Mouse (Mus musculus) MEL (cell line): ENCODE results near the gene Cops6. TPM values are rescaled to one million over a fixed set of nuclear protein-coding genes. Genes with fewer than 3 reads are reported as not detected.

ENCODE experiments used
- DNase-seq: peaks from one replicate; pipeline ENCODE4 v3.0.0; 2011; ENCODE audit warnings: low read depth, low spot score
- H3K27ac ChIP-seq: 2 replicates; pipeline ENCODE4 v1.5.1; 2012; ENCODE audit warnings: low read depth, mild to moderate bottlenecking, control low read depth, low read length, moderate library complexity; ENCODE audit not compliant: control insufficient read depth
- H3K27me3 ChIP-seq, 2 experiments: fragments of 150-350 bp in 1 of 2; sonication (generic) in 1 of 2; 2 replicates each; pipeline ENCODE4 v1.6.1; 2012; ENCODE audit warnings: low read length in 2 of 2, mild to moderate bottlenecking in 2 of 2, improper control_type of control experiment in 1 of 2, moderate library complexity in 1 of 2; ENCODE audit not compliant: insufficient read depth in 2 of 2, control insufficient read depth in 1 of 2
- H3K36me3 ChIP-seq, 2 experiments: 2 replicates each; pipeline ENCODE4 v1.6.1; 2012 to 2014; ENCODE audit warnings: low read length in 2 of 2, improper control_type of control experiment in 1 of 2, inconsistent platforms in 1 of 2, mild to moderate bottlenecking in 1 of 2; ENCODE audit not compliant: insufficient read depth in 2 of 2, control insufficient read depth in 1 of 2
- H3K4me1 ChIP-seq, 2 experiments: fragments of 150-350 bp in 1 of 2; sonication (generic) in 1 of 2; 2 replicates each; pipeline ENCODE4 v1.6.1; 2012; ENCODE audit warnings: low read length in 2 of 2, improper control_type of control experiment in 1 of 2, mild to moderate bottlenecking in 1 of 2; ENCODE audit not compliant: insufficient read depth in 2 of 2, control insufficient read depth in 1 of 2
- H3K4me3 ChIP-seq, 2 experiments: fragments of 150-350 bp in 1 of 2; sonication (generic) in 1 of 2; 2 replicates each; pipeline ENCODE4 v1.5.1; 2012; ENCODE audit warnings: low read depth in 2 of 2, low read length in 2 of 2, mild to moderate bottlenecking in 2 of 2, moderate library complexity in 2 of 2, control low read depth in 1 of 2, improper control_type of control experiment in 1 of 2; ENCODE audit not compliant: control insufficient read depth in 1 of 2, insufficient read depth in 1 of 2
- H3K79me2 ChIP-seq: 2 replicates; pipeline ENCODE4 v1.6.1; 2012; ENCODE audit warnings: mild to moderate bottlenecking, low read length, moderate library complexity; ENCODE audit not compliant: control insufficient read depth, poor library complexity, insufficient read depth
- H3K9ac ChIP-seq: 2 replicates; pipeline ENCODE4 v1.6.1; 2012; ENCODE audit warnings: low read depth, mild to moderate bottlenecking, control low read depth, low read length, moderate library complexity; ENCODE audit not compliant: control insufficient read depth, poor library complexity, severe bottlenecking
- H3K9me3 ChIP-seq: fragments of 150-350 bp; sonication (generic); replicated peaks from 2 replicates; pipeline ENCODE4 v1.6.1; 2012; ENCODE audit warnings: mild to moderate bottlenecking, low read length, improper control_type of control experiment, moderate library complexity; ENCODE audit not compliant: insufficient read depth
- CHD1 ChIP-seq: IDR thresholded peaks from 2 replicates; pipeline ENCODE4 v1.6.1; 2012; ENCODE audit warnings: low read depth, mild to moderate bottlenecking, inconsistent platforms, low read length, improper control_type of control experiment
- CHD2 ChIP-seq: IDR thresholded peaks from 2 replicates; pipeline ENCODE4 v1.6.1; 2011; ENCODE audit warnings: low read length, improper control_type of control experiment
- CTCF ChIP-seq, 3 experiments: IDR thresholded peaks in 2 of 3; conservative IDR thresholded peaks in 1 of 3; 2 replicates each; pipeline ENCODE4 v1.5.1; 2011 to 2012; ENCODE audit warnings: low read length in 3 of 3, low read depth in 2 of 3, mild to moderate bottlenecking in 2 of 3, improper control_type of control experiment in 1 of 3, inconsistent platforms in 1 of 3, mixed read lengths in 1 of 3, moderate library complexity in 1 of 3; ENCODE audit not compliant: control insufficient read depth in 1 of 3, insufficient read depth in 1 of 3, poor library complexity in 1 of 3, severe bottlenecking in 1 of 3
- GATA1 ChIP-seq: IDR thresholded peaks from 2 replicates; pipeline ENCODE4 v1.6.1; 2011; ENCODE audit warnings: low read depth, low read length, improper control_type of control experiment
- JUND ChIP-seq: IDR thresholded peaks from 2 replicates; pipeline ENCODE4 v1.6.1; 2011; ENCODE audit warnings: low read depth, mild to moderate bottlenecking, improper control_type of control experiment, low read length
- MAX ChIP-seq: IDR thresholded peaks from 2 replicates; pipeline ENCODE4 v1.6.1; 2011; ENCODE audit warnings: low read length, improper control_type of control experiment
- MEF2A ChIP-seq: IDR thresholded peaks from 2 replicates; pipeline ENCODE4 v1.6.1; 2014; ENCODE audit warnings: low read depth, mild to moderate bottlenecking, inconsistent platforms, low read length, improper control_type of control experiment; ENCODE audit not compliant: poor library complexity, insufficient replicate concordance, severe bottlenecking; ENCODE audit errors: extremely low read depth
- MYB ChIP-seq: IDR thresholded peaks from 2 replicates; pipeline ENCODE4 v1.6.1; 2011; ENCODE audit warnings: mild to moderate bottlenecking, low read depth, low read length, improper control_type of control experiment
- POLR2A ChIP-seq, 2 experiments: IDR thresholded peaks; 2 replicates each; pipeline ENCODE4 v1.6.1; 2011 to 2012; ENCODE audit warnings: low read length in 2 of 2, mild to moderate bottlenecking in 2 of 2, control low read depth in 1 of 2, improper control_type of control experiment in 1 of 2, low read depth in 1 of 2, moderate library complexity in 1 of 2; ENCODE audit not compliant: control insufficient read depth in 1 of 2, insufficient read depth in 1 of 2, poor library complexity in 1 of 2
- POLR2AphosphoS2 ChIP-seq: IDR thresholded peaks from 2 replicates; pipeline ENCODE4 v1.6.1; 2011; ENCODE audit warnings: low read length, improper control_type of control experiment
- RAD21 ChIP-seq: IDR thresholded peaks from 2 replicates; pipeline ENCODE4 v1.6.1; 2011; ENCODE audit warnings: mild to moderate bottlenecking, low read depth, low read length, improper control_type of control experiment
- SMC3 ChIP-seq: IDR thresholded peaks from 2 replicates; pipeline ENCODE4 v1.6.1; 2011; ENCODE audit warnings: low read depth, low read length, improper control_type of control experiment
- TBP ChIP-seq: IDR thresholded peaks from 2 replicates; pipeline ENCODE4 v1.8.0; 2011; ENCODE audit warnings: low read depth, low read length, improper control_type of control experiment
- ZMIZ1 ChIP-seq: IDR thresholded peaks from 2 replicates; pipeline ENCODE4 v1.6.1; 2012; ENCODE audit warnings: low read depth, mild to moderate bottlenecking, inconsistent platforms, low read length, improper control_type of control experiment, moderate library complexity
- polyA plus RNA-seq, 2 experiments: library from polyadenylated mRNA; stranded (reverse) in 1 of 2; unstranded in 1 of 2; fragments of >175 nt in 1 of 2; fragments of >200 nt in 1 of 2; gene quantifications; 2 replicates each; pipeline versions ENCODE4 v1.2.1 to v1.2.4; 2012; ENCODE audit warnings: low replicate concordance in 2 of 2, low read depth in 1 of 2; ENCODE audit not compliant: insufficient read length in 2 of 2, insufficient read depth in 1 of 2, missing spikeins in 1 of 2
- total RNA-seq: library from RNA; depleted of rRNA; stranded (reverse); fragments of 300-350 nt; gene quantifications from 2 replicates; pipeline ENCODE4 v1.2.3, GENCODE M21; 2012

Gene Cops6
- total and polyA plus RNA-seq, 3 experiments = 52.6 to 152 TPM; not detected in 1

DNA sequence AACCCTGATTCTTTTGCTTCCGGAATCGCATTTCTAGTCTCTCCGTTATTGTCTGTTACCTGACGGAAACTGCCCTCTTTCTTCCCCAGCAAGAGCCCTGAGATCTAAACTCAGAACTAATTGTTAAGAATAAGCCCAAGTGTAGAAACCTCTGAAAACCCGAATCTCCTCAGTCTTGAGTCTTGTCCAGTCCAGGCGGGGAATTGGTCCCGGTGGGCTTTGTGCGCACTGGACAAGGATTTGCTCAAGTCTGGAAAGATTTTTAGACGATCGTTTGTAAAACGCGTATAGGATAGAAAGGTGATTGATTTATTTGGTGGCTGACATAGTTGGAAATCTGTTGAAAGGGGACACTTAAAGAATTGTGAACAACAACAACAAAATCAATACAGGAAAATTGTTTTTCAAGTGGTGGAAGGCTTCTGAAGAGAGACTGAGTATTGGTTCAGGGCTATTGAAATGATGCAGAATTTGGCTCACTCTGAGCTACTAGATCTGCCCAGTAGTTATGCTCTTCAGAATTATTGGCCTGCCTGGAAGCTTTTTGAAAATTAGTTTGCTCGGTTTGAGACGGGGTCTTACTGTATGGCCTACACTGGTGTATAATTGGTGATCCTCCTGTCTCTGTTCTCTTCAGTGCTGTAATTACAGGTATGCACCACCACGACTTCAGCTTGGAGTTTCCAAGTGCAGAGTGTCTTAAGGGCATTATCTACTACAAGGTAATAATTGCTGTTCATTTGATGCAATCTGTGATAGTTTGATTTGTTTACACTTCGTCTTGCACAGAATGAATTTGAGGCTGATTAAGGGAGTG, 43.5 kb upstream of the Cops6 start:
- peaks cover 4 to 8% of the 10 kb centered on the region in 2 experiments; a peak in 3 of 4 replicates for H3K4me1 ChIP-seq
- peak; percentile 58 for DNase-seq

DNA sequence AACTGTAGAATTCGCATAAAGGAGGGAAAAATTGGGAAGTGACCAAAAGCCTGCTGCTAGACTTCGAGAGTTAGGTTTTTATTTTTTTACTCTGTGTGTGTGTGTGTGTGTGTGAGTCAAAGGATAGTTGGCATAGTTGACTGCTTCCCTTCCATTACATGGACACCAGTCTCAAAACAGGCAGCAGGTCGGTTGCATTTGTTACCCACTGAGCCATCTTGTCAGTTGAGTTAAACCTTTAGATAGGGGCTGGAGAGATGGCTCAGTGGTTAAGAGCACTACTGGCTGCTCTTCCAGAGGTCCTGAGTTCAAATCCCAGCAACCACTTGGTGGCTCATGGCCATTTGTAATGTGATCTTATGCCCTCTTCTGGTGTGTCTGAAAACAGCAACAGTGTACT, 42.8 kb upstream of the Cops6 start:
- H3K4me1 ChIP-seq = peaks cover 4 to 8% of the 10 kb centered on the region in 2 experiments; a peak in 3 of 4 replicates
- H3K27me3 ChIP-seq = no peaks in the 10 kb centered on the region
- no peak overlapping the region for H3K9ac ChIP-seq
- TF ChIP-seq CHD2 (no peak), TBP (peak; percentile 86), CTCF (IDR thresholded peaks at IDR 0.05 in 2 of 3, conservative IDR thresholded peaks at IDR 0.05 in 1 of 3; ENCODE audit: control insufficient read depth in 1 of 3, insufficient read depth in 1 of 3, low read depth in 2 of 3, low read length in 3 of 3, poor library complexity in 1 of 3, severe bottlenecking in 1 of 3) (peak in 1 of 3 experiments; percentile 17; a peak in 1 of 6 replicates)
- no peak overlapping the region for H3K27ac ChIP-seq
- H3K9me3 ChIP-seq = no peaks in the 10 kb centered on the region
- H3K79me2 ChIP-seq = peaks cover 3% of the 10 kb centered on the region
- H3K4me3 ChIP-seq = peak overlapping the region; percentile 58 to 92
- H3K36me3 ChIP-seq = peaks cover 0 to 12% of the 10 kb centered on the region in 2 experiments; a peak in 2 of 4 replicates
- DNase-seq = peak; percentile 34

More for the DNA sequence above, 43.5 kb upstream of the Cops6 start:
- peaks cover 3% of the 10 kb centered on the region for H3K79me2 ChIP-seq
- TF ChIP-seq SMC3 (no peak), MAX (no peak), MYB (0 out of 2 replicates have a peak, but pooled peaks have one; percentile 20), CHD1 (0 out of 2 replicates have a peak, but pooled peaks have one; percentile 64), RAD21 (no peak), POLR2AphosphoS2 (no peak)
- H3K9ac ChIP-seq = peak overlapping the region; percentile 82
- peak overlapping the region; percentile 58 to 92 for H3K4me3 ChIP-seq
- H3K9me3 ChIP-seq = no peaks in the 10 kb centered on the region
- H3K36me3 ChIP-seq = peaks cover 0 to 12% of the 10 kb centered on the region in 2 experiments; a peak in 2 of 4 replicates
- no peaks in the 10 kb centered on the region for H3K27me3 ChIP-seq
- H3K27ac ChIP-seq = peak overlapping the region; percentile 83

DNA sequence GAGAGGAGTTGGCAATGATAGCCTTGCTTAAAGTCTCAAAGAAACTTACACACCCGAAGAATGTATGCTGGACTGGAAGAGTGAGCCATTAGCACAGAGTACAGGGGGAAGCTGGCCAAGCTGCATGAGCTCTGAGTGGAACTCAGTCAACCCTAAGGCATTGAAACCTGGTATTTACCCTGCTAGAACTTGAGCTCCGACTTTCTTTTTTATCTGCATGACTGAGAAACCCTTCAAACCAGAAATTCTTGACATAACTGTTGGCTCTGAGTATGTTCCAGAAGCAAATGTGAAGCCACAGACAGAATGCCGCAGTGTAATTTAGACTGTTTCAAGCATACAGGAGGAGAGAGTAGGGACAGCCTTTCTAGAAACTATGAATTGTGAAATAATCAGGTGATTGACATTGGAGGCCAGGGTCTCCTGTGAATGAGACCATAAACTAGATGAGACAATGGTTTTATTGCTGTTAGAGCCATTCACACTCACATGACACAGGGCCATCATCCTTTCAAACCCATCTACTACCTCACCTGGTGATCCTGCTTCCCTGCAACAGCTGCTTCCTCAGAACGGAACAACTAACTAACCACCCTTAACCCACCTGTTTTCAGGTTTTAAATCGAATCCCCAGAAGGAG, 28.3 kb upstream of the Cops6 start:
- Histone ChIP-seq H3K9ac (no peak overlapping the region), H3K36me3 (peaks cover 1 to 7% of the 10 kb centered on the region in 2 experiments), H3K79me2 (no peaks in the 10 kb centered on the region), H3K4me3 (no peak overlapping the region), H3K9me3 (no peaks in the 10 kb centered on the region), H3K27me3 (no peaks in the 10 kb centered on the region), H3K4me1 (peaks cover 2 to 3% of the 10 kb centered on the region in 2 experiments; a peak in 2 of 4 replicates), H3K27ac (no peak overlapping the region)
- TF ChIP-seq MEF2A = no peak
- no peak for TF ChIP-seq GATA1
- TF ChIP-seq JUND = no peak
- TF ChIP-seq MAX = no peak
- no peak for TF ChIP-seq ZMIZ1
- no peak for TF ChIP-seq POLR2A (IDR thresholded peaks at IDR 0.05; ENCODE audit: control insufficient read depth in 1 of 2, insufficient read depth in 1 of 2, low read depth in 1 of 2, low read length in 2 of 2, poor library complexity in 1 of 2)
- no peak for TF ChIP-seq POLR2AphosphoS2
- DNase-seq = no peak
